Mouse (Mus musculus): Measurements from ENCODE around the gene Pnkp.

DNA sequence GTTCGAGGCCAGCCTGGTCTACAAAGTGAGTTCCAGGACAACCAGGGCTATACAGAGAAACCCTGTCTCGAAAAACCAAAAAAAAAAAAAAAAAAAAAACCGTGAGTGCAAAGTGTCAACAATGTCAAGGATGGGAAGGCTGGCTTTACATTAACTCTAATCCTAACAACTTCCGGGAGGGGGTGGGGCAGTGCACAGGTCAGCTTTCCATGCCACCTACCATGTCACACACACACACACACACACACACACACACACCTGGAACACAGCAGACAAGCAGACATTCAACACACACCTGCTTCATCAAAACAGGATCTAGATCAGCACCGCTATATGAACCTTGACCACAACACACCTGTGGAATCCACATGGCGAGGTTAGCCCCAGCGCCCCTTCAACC lies 33.2 kb downstream of the Pnkp start:
- TF ChIP-seq FLI1 (IDR thresholded peaks at IDR 0.05; ENCODE audit: low read length) (no peak), GATA1 (IDR thresholded peaks at IDR 0.05; ENCODE audit: borderline replicate concordance, low read length) (no peak)
